Mouse (Mus musculus): ENCODE measurements at regions not wholly inside any gene's neighbourhood (a gene's known extent, or its start where the extent isn't known, plus 50 kb on each side); places are given as distances from the start of the nearest gene placed in this dataset.

DNA sequence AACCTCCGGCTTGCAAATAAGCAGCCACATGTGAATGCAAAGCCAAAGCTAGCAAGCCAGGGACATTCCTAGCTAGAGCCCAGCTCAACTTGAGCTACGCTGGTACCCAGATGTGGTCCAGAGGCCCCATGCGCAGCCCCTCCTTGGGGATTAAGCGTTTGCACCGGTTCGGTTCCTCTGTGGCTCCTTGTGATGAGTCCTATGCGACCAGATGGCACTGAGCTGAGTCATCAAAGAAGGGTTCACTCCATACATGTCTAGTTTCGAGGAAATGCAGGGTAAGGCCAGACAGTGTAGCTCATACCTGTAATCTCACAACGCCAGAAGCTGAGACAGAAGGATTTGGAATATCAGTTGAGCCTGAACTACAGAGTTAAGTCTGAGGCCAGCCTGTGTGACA lies 119.4 kb downstream of the Kctd15 start:
- Histone ChIP-seq H3K27me3 (ENCODE audit: control insufficient read depth, insufficient read depth, low read depth, low read length) (no peaks in the 10 kb centered on the region), H3K9me3 (replicated peaks; ENCODE audit: control insufficient read depth, low read length) (no peaks in the 10 kb centered on the region; the same call in 1 of the 2 replicates), H3K4me1 (ENCODE audit: control insufficient read depth, low read depth, low read length) (no peaks in the 10 kb centered on the region), H3K36me3 (ENCODE audit: control insufficient read depth, insufficient read depth) (no peaks in the 10 kb centered on the region), H3K4me3 (ENCODE audit: low read depth, low read length) (no peak overlapping the region), H3K4me2 (ENCODE audit: low read depth, low read length) (no peak overlapping the region), H3K9ac (ENCODE audit: low read depth, low read length) (no peak overlapping the region), H3K27ac (ENCODE audit: low read length) (no peak overlapping the region)
- no peak for ATAC-seq (ENCODE audit: low read depth)
- WGBS (ENCODE audit: insufficient replicate concordance) = 60% methylated on average over 9 of the region's 9 CpGs

DNA sequence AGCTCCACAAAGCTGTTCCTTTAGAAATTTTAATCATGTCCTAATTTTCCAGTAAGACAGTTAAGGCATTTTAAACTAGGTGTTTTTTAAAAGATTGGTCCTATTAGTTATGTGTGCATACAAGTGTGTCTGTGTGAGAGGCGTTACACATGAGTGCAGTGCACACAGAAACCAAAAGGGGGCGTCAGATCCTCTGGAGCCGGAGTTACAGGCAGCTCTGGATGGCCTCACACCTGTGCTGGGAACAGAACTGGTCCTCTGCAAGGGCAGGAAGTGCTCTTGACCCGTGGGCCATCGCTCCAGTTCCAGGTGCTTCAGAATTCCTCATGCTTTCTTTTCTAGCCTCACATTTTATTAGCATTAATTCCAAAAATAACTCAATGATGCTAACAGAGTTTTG lies 122.3 kb downstream of the Kctd15 start:
- H3K27ac ChIP-seq (ENCODE audit: low read length) = no peak overlapping the region
- H3K36me3 ChIP-seq (ENCODE audit: control insufficient read depth, insufficient read depth) = no peaks in the 10 kb centered on the region
- H3K4me2 ChIP-seq (ENCODE audit: low read depth, low read length) = no peak overlapping the region
- H3K9me3 ChIP-seq (replicated peaks; ENCODE audit: control insufficient read depth, low read length) = no peaks in the 10 kb centered on the region
- WGBS (ENCODE audit: insufficient replicate concordance) = 51% methylated on average over 5 of the region's 5 CpGs
- no peaks in the 10 kb centered on the region for H3K27me3 ChIP-seq (ENCODE audit: control insufficient read depth, insufficient read depth, low read depth, low read length)
- H3K9ac ChIP-seq (ENCODE audit: low read depth, low read length) = no peak overlapping the region
- H3K4me3 ChIP-seq (ENCODE audit: low read depth, low read length) = no peak overlapping the region
- no peaks in the 10 kb centered on the region for H3K4me1 ChIP-seq (ENCODE audit: control insufficient read depth, low read depth, low read length)
- no peak for ATAC-seq (ENCODE audit: low read depth)

DNA sequence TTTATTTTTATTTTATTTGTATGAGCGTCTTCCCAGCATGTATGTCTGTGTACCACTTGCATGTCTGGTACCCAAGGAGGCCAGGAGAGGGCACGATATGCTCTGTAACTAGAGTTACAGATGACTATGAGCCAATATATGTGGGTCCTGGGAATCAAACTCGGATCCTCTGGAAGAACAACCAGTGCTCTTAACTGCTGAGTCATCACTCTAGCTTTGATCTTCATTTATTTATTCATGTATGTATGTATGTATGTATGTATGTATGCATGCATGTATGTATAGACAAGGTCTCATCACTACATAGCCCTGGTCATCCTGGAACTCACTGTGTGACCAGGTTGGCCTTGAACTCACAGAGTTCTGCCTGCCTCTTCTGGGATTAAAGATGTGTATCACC lies 124.9 kb downstream of the Kctd15 start:
- Histone ChIP-seq H3K9me3 (replicated peaks; ENCODE audit: control insufficient read depth, low read length) (no peaks in the 10 kb centered on the region), H3K4me2 (ENCODE audit: low read depth, low read length) (no peak overlapping the region), H3K4me1 (ENCODE audit: control insufficient read depth, low read depth, low read length) (no peaks in the 10 kb centered on the region), H3K4me3 (ENCODE audit: low read depth, low read length) (no peak overlapping the region), H3K27ac (ENCODE audit: low read length) (no peak overlapping the region), H3K36me3 (ENCODE audit: control insufficient read depth, insufficient read depth) (no peaks in the 10 kb centered on the region), H3K9ac (ENCODE audit: low read depth, low read length) (no peak overlapping the region), H3K27me3 (ENCODE audit: control insufficient read depth, insufficient read depth, low read depth, low read length) (no peaks in the 10 kb centered on the region)
- 47% methylated on average over 3 of the region's 3 CpGs for WGBS (ENCODE audit: insufficient replicate concordance)
- ATAC-seq (ENCODE audit: low read depth) = no peak

DNA sequence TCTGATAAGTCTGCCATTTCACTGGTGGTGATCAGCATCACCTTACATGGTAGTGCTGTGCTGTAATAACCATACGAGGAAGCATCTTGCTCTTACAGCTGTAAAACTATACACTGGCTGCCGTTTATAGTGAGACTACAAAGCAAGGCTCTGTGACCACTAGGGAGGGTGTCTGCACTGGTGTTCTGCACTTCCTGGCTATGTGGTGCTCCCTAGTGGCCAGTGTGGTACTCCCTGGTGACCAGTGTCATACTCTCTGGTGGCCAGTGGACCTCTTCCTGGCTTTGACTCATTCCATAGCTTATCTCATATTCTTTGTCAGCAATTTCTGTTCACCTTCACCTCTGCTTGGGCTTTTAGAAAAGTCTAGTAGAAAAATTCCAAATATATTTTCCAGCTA lies 114.7 kb upstream of the Lsm14a start:
- ATAC-seq (ENCODE audit: low read depth) = no peak
- H3K4me2 ChIP-seq (ENCODE audit: low read depth, low read length) = no peak overlapping the region
- WGBS (ENCODE audit: insufficient replicate concordance) = 52% methylated on average over 2 of the region's 2 CpGs
- H3K27ac ChIP-seq (ENCODE audit: low read length) = no peak overlapping the region
- no peak overlapping the region for H3K9ac ChIP-seq (ENCODE audit: low read depth, low read length)
- H3K27me3 ChIP-seq (ENCODE audit: control insufficient read depth, insufficient read depth, low read depth, low read length) = no peaks in the 10 kb centered on the region
- H3K9me3 ChIP-seq (replicated peaks; ENCODE audit: control insufficient read depth, low read length) = no peaks in the 10 kb centered on the region
- H3K36me3 ChIP-seq (ENCODE audit: control insufficient read depth, insufficient read depth) = no peaks in the 10 kb centered on the region
- no peak overlapping the region for H3K4me3 ChIP-seq (ENCODE audit: low read depth, low read length)
- no peaks in the 10 kb centered on the region for H3K4me1 ChIP-seq (ENCODE audit: control insufficient read depth, low read depth, low read length)

DNA sequence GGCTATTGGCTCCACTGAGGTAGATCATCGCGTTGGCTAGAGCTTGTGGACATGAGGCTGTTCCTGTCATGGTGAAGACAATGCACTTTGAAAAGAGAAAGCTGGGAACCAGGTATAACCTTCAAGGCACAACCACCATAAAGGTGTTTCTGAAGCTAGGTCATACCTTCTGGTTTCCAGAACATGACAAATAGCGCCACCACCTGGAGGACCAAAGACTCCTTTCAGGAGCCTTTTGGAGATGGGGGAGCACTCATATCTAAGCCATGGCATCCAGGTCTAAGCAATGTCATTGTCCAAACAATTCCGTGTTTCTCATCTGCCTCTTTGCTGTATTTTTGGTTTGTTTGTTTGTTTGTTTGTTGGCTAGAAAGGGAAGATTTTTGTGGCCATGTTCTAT lies 113.7 kb upstream of the Lsm14a start:
- H3K27ac ChIP-seq (ENCODE audit: low read length) = no peak overlapping the region
- ATAC-seq (ENCODE audit: low read depth) = no peak
- H3K4me3 ChIP-seq (ENCODE audit: low read depth, low read length) = no peak overlapping the region
- no peaks in the 10 kb centered on the region for H3K9me3 ChIP-seq (replicated peaks; ENCODE audit: control insufficient read depth, low read length)
- H3K9ac ChIP-seq (ENCODE audit: low read depth, low read length) = no peak overlapping the region
- WGBS (ENCODE audit: insufficient replicate concordance) = 49% methylated on average over 4 of the region's 4 CpGs
- H3K36me3 ChIP-seq (ENCODE audit: control insufficient read depth, insufficient read depth) = no peaks in the 10 kb centered on the region
- H3K27me3 ChIP-seq (ENCODE audit: control insufficient read depth, insufficient read depth, low read depth, low read length) = no peaks in the 10 kb centered on the region
- H3K4me2 ChIP-seq (ENCODE audit: low read depth, low read length) = no peak overlapping the region
- no peaks in the 10 kb centered on the region for H3K4me1 ChIP-seq (ENCODE audit: control insufficient read depth, low read depth, low read length)

DNA sequence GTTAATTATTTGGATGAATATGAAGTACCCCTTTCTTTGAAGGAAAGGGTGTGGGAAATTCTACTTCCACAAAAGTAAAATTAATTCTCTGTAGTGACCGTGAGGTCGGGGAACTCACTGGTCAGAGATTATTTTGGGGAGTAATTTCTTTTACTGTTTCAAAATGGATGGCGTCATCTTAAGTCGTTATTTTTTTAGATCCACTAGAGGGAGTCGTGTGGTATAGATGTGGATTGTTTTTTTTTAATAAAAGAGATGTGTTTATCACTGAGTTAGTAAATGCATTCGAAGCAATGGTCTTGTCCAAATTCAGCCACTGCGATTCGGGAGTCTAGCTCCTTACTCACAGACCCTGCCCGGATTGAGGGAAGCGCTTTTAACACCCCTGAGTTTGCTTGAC lies 100.8 kb upstream of the Lsm14a start:
- Histone ChIP-seq H3K27ac (ENCODE audit: low read length) (no peak overlapping the region), H3K36me3 (ENCODE audit: control insufficient read depth, insufficient read depth) (no peaks in the 10 kb centered on the region), H3K9ac (ENCODE audit: low read depth, low read length) (no peak overlapping the region), H3K4me2 (ENCODE audit: low read depth, low read length) (no peak overlapping the region), H3K27me3 (ENCODE audit: control insufficient read depth, insufficient read depth, low read depth, low read length) (no peaks in the 10 kb centered on the region), H3K4me3 (ENCODE audit: low read depth, low read length) (no peak overlapping the region), H3K9me3 (replicated peaks; ENCODE audit: control insufficient read depth, low read length) (no peaks in the 10 kb centered on the region), H3K4me1 (ENCODE audit: control insufficient read depth, low read depth, low read length) (no peaks in the 10 kb centered on the region)
- ATAC-seq (ENCODE audit: low read depth) = no peak
- WGBS (ENCODE audit: insufficient replicate concordance) = 56% methylated on average over 10 of the region's 10 CpGs

DNA sequence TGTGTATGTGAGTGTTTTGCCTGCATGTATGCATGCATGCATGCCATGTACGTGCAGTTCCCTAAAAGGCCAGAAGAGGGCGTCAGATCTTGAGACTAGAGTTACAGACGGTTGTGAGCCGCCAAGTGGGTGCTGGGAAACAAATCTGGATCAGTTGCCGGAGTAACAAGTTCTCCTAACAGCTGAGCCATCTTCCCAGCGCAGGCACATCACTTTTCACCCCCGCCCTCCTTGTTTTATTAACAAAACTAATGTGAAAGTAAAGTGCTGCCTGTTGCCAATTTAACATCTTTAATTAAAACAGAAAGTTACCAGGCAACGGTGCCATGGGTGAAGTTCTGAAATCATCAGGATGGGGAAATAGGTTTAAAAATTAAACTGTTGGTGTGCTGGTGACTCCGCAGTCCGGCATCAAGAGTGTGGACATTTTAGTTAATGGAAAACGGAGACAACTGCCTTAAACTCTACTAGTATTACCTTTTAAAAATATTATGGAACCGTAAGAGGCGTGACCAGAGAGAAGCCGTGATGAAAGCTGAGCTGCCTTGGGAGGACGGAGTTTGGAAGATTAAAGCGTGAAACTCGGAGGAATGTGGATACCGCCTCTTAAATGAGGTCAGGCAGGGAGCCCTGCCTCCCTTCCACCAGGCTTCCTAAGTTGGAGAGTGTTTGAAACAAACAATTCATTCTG lies 91.9 kb upstream of the Lsm14a start:
- Histone ChIP-seq H3K27me3 (ENCODE audit: control insufficient read depth, insufficient read depth, low read depth, low read length) (no peaks in the 10 kb centered on the region), H3K4me3 (ENCODE audit: low read depth, low read length) (no peak overlapping the region), H3K9ac (ENCODE audit: low read depth, low read length) (no peak overlapping the region), H3K4me1 (ENCODE audit: control insufficient read depth, low read depth, low read length) (no peaks in the 10 kb centered on the region), H3K4me2 (ENCODE audit: low read depth, low read length) (no peak overlapping the region), H3K9me3 (replicated peaks; ENCODE audit: control insufficient read depth, low read length) (no peaks in the 10 kb centered on the region), H3K27ac (ENCODE audit: low read length) (no peak overlapping the region), H3K36me3 (ENCODE audit: control insufficient read depth, insufficient read depth) (no peaks in the 10 kb centered on the region)
- 61% methylated on average over 18 of the region's 18 CpGs for WGBS (ENCODE audit: insufficient replicate concordance)
- peak; percentile 9; the same call in 1 of the 2 replicates for ATAC-seq (ENCODE audit: low read depth)

DNA sequence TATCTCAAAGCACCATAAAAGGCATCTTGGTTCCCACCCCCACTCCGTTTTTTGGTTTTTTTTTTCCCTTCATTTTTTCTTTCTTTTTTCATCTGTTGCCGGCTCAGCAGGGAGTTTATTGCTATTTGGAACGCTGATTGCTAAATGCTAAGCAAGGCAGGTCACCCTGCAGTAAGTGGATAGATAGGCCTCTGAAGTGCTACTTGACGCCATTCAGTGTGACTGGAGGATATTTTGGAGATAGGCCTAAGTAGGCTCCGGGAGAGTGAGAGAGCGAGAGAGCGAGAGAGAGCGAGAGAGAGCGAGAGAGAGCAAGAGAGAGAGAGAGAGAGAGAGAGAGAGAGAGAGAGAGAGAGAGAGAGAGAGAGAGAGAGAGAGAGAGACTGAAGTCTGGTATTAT lies 90.3 kb upstream of the Lsm14a start:
- Histone ChIP-seq H3K4me2 (ENCODE audit: low read depth, low read length) (no peak overlapping the region), H3K4me3 (ENCODE audit: low read depth, low read length) (no peak overlapping the region), H3K36me3 (ENCODE audit: control insufficient read depth, insufficient read depth) (no peaks in the 10 kb centered on the region), H3K27me3 (ENCODE audit: control insufficient read depth, insufficient read depth, low read depth, low read length) (no peaks in the 10 kb centered on the region), H3K9ac (ENCODE audit: low read depth, low read length) (no peak overlapping the region), H3K9me3 (replicated peaks; ENCODE audit: control insufficient read depth, low read length) (no peaks in the 10 kb centered on the region), H3K27ac (ENCODE audit: low read length) (no peak overlapping the region), H3K4me1 (ENCODE audit: control insufficient read depth, low read depth, low read length) (no peaks in the 10 kb centered on the region)
- 69% methylated on average over 9 of the region's 9 CpGs for WGBS (ENCODE audit: insufficient replicate concordance)
- no peak for ATAC-seq (ENCODE audit: low read depth)

DNA sequence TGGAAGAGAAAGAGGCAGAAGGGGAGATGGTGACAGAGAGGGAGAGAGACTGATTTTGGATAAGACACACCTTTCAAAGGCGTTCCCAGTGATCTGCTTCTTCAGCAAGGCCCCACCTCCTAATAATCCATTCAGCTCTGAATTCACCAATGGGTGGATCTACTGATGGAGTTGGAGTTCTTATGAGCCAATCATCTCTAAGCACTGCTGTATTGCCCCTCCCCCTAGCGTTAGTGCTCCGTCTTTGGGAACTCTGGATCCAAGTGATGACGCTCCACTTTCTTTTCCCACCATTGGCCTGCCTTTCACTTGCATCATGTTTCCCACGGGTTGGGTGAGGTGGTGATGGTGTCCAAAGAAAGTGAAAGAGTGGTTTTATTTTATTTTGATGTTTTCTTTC lies 87.7 kb upstream of the Lsm14a start:
- no peak overlapping the region for H3K4me2 ChIP-seq (ENCODE audit: low read depth, low read length)
- no peak overlapping the region for H3K9ac ChIP-seq (ENCODE audit: low read depth, low read length)
- ATAC-seq (ENCODE audit: low read depth) = no peak
- H3K4me1 ChIP-seq (ENCODE audit: control insufficient read depth, low read depth, low read length) = no peaks in the 10 kb centered on the region
- no peak overlapping the region for H3K27ac ChIP-seq (ENCODE audit: low read length)
- 58% methylated on average over 5 of the region's 5 CpGs for WGBS (ENCODE audit: insufficient replicate concordance)
- H3K9me3 ChIP-seq (replicated peaks; ENCODE audit: control insufficient read depth, low read length) = no peaks in the 10 kb centered on the region
- no peaks in the 10 kb centered on the region for H3K36me3 ChIP-seq (ENCODE audit: control insufficient read depth, insufficient read depth)
- no peak overlapping the region for H3K4me3 ChIP-seq (ENCODE audit: low read depth, low read length)
- H3K27me3 ChIP-seq (ENCODE audit: control insufficient read depth, insufficient read depth, low read depth, low read length) = no peaks in the 10 kb centered on the region
